Mouse (Mus musculus) ES-CJ7 (cell line): ENCODE results near the gene Cdc20b.

Source experiments
- DNase-seq: peaks from one replicate; pipeline ENCODE4 v3.0.0; 2011; ENCODE audit warnings: low read depth, low spot score

Cdc20b gene

DNA sequence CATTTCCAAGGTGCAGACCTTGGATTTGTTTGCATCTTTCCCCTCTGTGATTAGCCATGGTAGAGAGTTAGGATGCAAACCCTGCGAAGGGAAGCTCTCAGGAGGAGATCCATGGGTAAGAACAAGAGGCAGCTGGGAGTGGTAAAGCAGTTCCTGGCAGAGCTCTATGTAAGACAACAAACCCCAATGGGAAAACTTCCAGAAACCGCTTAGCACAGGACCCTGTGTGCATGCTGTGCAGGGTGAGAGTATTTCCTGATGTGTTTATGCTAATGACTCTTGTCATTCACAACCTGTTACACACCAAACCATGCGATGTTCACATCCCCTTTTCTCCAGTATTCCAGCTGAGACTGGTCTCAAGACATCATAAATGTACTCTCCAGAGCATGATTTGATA lies 62.1 kb downstream of the Cdc20b start:
- no peak for DNase-seq

DNA sequence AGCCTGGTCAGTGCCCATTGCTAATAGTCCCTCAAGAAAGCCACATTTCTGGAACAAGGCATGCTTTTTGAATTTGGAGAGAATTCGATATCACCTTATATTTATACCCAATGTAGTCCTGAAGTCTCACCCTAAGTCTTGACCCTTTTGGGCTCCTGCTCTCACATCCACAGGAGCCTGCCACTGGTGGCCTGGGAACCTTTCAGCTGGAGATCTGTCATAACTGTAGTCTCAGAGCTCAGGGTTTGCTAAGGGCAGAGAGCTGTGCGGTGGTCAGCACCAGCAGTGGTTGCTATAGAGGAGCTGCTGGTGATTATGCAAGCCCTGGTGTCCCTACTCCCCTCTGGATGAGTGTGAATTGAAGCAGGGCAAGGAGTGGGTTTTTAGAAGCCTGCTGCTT lies 63.5 kb downstream of the Cdc20b start:
- no peak for DNase-seq

DNA sequence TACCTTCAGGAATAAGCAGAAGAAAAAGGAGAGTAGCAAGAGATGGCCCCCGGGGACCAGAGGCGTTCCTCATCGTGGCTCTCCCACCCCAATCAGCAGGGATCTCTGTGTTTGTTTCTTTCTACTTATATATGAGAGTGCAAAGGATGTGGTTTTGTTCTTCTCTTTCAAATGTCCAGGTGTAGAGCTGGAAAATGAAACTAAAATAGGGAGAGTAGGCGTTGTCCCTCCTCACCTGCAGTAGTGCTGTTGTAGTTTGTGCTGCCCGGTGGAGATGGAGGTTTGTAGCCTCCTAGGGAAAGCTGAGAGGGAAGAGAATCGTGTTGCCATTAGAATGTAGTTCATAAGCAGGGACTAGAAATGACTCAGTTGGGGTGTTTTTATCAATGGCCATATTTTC lies 66.0 kb downstream of the Cdc20b start, which contains the start of gene Gzma:
TSS of gene Gzma (minus strand) at position 103 of the 400 bp plus-strand sequence.
- DNase-seq = no peak

DNA sequence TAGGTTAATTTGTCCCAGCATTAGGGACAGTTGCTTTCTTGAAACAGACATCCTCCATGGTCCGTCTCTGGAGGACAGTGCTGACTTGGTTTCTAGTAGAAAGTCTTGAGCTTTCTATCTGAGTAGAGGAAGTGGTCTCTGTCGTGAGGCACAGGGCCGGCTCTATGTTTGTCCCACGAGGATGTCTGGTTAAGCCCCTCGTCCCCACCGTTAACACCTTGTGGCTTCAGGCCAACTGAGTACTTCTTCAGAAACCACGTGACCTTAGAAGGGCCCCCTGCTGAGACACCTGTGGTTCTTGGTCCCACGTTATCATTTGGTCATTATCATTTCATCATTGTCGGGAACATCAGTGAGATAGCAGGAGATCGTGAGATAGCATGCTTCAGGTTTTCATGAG lies 66.9 kb downstream of the Cdc20b start:
- DNase-seq = no peak

DNA sequence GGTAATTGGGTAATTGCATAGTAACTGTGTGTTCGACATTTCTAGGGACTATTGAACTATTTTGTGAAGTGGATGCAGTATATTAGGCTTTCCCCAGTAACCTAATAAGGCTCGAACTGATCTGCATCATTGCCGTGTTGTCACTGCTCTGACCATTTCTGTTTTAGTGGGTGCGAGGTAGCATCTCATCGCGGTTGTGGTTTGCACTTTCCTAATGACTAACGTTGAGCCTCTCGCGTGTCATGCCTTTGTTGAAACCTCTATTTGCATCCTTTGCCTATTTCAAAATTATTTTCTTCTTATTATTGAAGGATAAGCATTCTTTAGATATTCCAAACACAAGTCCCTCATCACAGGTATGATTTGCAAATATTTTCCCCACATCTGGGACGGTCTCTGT lies 69.8 kb downstream of the Cdc20b start:
- no peak for DNase-seq

DNA sequence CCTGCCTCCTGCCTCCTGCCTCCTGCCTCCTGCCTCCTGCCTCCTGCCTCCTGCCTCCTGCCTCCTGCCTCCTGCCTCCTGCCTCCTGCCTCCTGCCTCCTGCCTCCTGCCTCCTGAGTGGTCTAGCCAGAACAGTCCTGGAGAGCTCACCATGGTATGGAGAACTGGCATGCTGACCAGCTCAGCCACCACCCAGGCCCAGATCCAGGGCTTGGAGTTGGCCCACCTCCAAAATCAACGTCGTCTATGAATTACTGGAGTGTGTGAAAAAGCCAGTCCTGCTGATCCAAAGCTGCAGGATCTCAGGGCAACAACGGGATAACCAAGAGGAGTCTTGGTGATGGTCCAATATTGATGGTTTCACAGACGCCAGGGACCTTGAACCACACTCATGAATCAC lies 84.1 kb downstream of the Cdc20b start:
- DNase-seq = no peak

DNA sequence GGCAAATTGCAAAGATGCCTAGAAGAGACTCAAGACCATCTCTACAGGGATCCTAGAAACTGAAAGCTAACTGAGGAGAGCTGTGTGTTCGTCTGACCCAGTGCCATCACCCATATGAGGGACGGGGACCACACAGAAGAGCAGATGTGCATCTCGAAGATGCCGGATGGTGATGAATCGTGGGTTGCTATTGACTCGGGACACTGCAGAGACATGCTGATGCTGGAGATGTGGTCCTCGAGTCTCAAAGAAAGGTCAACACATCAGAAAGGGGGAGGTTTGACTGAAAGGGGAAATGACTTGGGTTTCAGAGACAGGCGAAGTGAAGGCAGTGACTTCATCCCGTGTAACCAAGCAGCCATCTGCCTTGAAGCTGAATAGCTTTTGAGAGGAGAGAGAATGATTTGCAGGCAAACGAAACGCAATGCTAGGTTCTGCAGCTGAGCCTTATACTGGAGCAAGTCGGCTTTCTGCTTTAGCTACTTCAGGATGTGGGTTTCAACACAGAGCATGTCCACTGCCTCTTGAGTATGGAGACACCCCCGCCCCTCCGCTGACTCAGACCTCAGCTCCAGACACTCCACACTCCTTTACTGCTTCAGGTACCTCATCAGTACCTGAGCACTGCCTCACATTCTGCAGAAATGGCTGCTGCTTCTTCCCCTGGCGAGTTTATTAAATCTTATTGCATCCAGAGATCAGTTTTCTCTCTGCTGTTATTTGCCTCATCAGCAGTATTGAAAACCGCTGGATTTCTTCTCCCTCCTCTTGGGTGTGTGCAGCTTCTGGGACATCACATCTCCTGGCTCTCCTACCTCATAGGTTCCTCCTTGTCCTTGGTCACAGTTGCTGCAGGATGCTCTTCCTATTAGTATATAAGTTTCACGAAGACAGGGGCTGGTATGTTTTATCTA lies 85.7 kb downstream of the Cdc20b start:
- DNase-seq = no peak

DNA sequence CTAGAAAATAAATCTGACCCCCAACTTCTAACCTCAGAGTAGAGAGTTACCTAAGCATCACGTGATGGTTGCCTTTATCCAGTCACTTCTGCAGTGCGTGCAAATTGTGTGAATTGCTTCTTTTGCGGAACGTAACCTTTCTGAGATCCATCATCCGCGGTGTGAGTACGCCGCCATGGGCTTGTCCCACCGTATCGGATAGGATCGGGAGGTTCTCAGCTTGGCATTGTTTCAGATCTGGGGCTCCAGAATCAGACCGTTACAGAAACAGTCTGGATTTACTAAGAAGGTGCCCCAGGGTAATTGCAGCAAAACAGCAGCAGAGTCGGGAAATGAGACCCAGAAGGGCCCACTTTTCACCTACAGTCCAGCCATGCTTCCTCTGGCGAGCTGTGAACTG lies 86.4 kb downstream of the Cdc20b start:
- DNase-seq = no peak

DNA sequence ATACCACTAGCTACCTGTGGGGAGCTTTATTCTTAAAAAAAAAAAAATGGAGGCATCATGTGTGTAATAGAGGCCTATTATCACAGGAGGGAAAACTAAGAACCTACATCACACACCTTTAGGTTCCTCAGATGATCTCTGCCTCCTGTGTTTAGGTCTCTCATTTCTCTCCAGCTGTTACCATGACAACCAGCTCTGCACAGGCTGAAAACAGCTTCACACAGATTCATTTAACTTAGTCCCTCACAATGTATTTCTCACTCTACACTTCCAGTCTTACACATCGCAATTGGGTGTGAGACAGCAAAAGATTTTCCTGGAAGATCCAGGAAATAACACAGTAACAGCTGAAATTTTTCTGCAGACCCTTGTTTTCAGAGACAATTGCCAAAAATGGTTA lies 95.1 kb downstream of the Cdc20b start:
- no peak for DNase-seq

DNA sequence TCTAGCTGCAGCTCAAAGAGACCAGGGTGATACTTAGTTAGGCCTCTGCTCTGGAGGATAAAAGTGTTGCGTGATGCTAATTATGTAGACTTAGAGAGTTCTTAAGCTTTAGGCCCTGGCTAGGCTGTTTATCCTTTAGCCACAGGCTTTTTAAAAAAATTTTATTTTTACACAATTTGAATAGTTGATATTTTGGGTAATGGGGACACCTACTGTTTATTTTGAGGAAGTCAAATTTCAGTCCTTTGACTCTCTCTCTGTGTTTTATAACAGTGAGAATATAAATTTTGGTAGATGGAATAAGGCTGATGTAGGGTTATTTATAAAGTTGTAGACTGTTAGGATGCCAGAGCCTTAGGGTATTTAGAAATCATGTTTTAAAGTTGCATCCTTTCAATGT lies 104.7 kb downstream of the Cdc20b start:
- no peak for DNase-seq
